Mouse (Mus musculus) splenic B cell, adult 2 months (primary cell): ENCODE results near the gene Mettl26.
"Not testable (repeated sequence)": the region's sequence is repeated elsewhere in the genome, so short reads cannot be mapped to it uniquely, and the experiment has no call there.

Experiments
- DNase-seq: peaks from one replicate; pipeline ENCODE4 v3.0.0-alpha.2; 2011; ENCODE audit warnings: low read depth, low spot score
- H3K27me3 ChIP-seq: 2 replicates; pipeline ENCODE4 v1.6.1; 2012; ENCODE audit warnings: mild to moderate bottlenecking, low read length, moderate library complexity, mixed read lengths; ENCODE audit not compliant: control insufficient read depth, poor library complexity, insufficient read depth, severe bottlenecking
- H3K36me3 ChIP-seq: 2 replicates; pipeline ENCODE4 v1.6.1; 2012; ENCODE audit warnings: mild to moderate bottlenecking, low read length, moderate library complexity, mixed read lengths; ENCODE audit not compliant: control insufficient read depth, poor library complexity, insufficient read depth, severe bottlenecking

The Mettl26 gene

GRCm38 (mm10) chr17:25869954-25870353 is 4.9 kb upstream of the Mettl26 start:
- no peak for DNase-seq
- Histone ChIP-seq H3K27me3 (no peaks in the 10 kb centered on the region), H3K36me3 (no peaks in the 10 kb centered on the region)

GRCm38 (mm10) chr17:25871566-25871965 is 3.3 kb upstream of the Mettl26 start:
- not testable (repeated sequence) for DNase-seq, H3K27me3 ChIP-seq, H3K36me3 ChIP-seq

- H3K27me3 ChIP-seq = no peaks in the 10 kb centered on the region
- DNase-seq = no peak
- no peaks in the 10 kb centered on the region for H3K36me3 ChIP-seq
These were observed 2.2 kb upstream of the Mettl26 start for GRCm38 (mm10) chr17:25872676-25873075.

GRCm38 (mm10) chr17:25873405-25874147 is 1.3 kb upstream of the Mettl26 start:
- DNase-seq = no peak
- Histone ChIP-seq H3K27me3 (no peaks in the 10 kb centered on the region), H3K36me3 (no peaks in the 10 kb centered on the region; the same call in 1 of the 2 replicates)

GRCm38 (mm10) chr17:25874148-25874720 is 640 bp upstream of the Mettl26 start:
- no peak for DNase-seq
- H3K27me3 ChIP-seq = no peaks in the 10 kb centered on the region
- no peaks in the 10 kb centered on the region; the same call in 1 of the 2 replicates for H3K36me3 ChIP-seq

- DNase-seq = peak; percentile 84
- Histone ChIP-seq H3K36me3 (no peaks in the 10 kb centered on the region; the same call in 1 of the 2 replicates), H3K27me3 (no peaks in the 10 kb centered on the region)
These were observed 580 bp downstream of the Mettl26 start for GRCm38 (mm10) chr17:25875171-25876136.

GRCm38 (mm10) chr17:25876347-25876915 is 1.6 kb downstream of the Mettl26 start:
- H3K27me3 ChIP-seq = no peaks in the 10 kb centered on the region
- no peak for DNase-seq
- no peaks in the 10 kb centered on the region; the same call in 1 of the 2 replicates for H3K36me3 ChIP-seq

- Histone ChIP-seq H3K27me3 (no peaks in the 10 kb centered on the region), H3K36me3 (no peaks in the 10 kb centered on the region; the same call in none of the 2 replicates)
- DNase-seq = no peak
These were observed 2.2 kb downstream of the Mettl26 start for GRCm38 (mm10) chr17:25877025-25877424.

GRCm38 (mm10) chr17:25877741-25878610 is 3.1 kb downstream of the Mettl26 start:
- Histone ChIP-seq H3K36me3 (no peaks in the 10 kb centered on the region; the same call in none of the 2 replicates), H3K27me3 (no peaks in the 10 kb centered on the region)
- DNase-seq = no peak

GRCm38 (mm10) chr17:25878611-25879180 is 3.8 kb downstream of the Mettl26 start:
- H3K27me3 ChIP-seq = no peaks in the 10 kb centered on the region
- DNase-seq = no peak
- H3K36me3 ChIP-seq = no peaks in the 10 kb centered on the region; the same call in none of the 2 replicates

- no peaks in the 10 kb centered on the region; the same call in none of the 2 replicates for H3K36me3 ChIP-seq
- H3K27me3 ChIP-seq = no peaks in the 10 kb centered on the region
- no peak for DNase-seq
These were observed 4.4 kb downstream of the Mettl26 start for GRCm38 (mm10) chr17:25879261-25879660.

GRCm38 (mm10) chr17:25879750-25880149 is 4.9 kb downstream of the Mettl26 start:
- DNase-seq = no peak
- no peaks in the 10 kb centered on the region for H3K27me3 ChIP-seq
- no peaks in the 10 kb centered on the region; the same call in none of the 2 replicates for H3K36me3 ChIP-seq

GRCm38 (mm10) chr17:25880196-25880910 is 5.5 kb downstream of the Mettl26 start, which contains the start of gene Wfikkn1:
Gene Wfikkn1 (minus strand): TSS chr17:25880858.
- Histone ChIP-seq H3K36me3 (no peaks in the 10 kb centered on the region; the same call in none of the 2 replicates), H3K27me3 (no peaks in the 10 kb centered on the region)
- no peak for DNase-seq
